Mouse (Mus musculus): ENCODE measurements around the gene Tubb2a.

DNA sequence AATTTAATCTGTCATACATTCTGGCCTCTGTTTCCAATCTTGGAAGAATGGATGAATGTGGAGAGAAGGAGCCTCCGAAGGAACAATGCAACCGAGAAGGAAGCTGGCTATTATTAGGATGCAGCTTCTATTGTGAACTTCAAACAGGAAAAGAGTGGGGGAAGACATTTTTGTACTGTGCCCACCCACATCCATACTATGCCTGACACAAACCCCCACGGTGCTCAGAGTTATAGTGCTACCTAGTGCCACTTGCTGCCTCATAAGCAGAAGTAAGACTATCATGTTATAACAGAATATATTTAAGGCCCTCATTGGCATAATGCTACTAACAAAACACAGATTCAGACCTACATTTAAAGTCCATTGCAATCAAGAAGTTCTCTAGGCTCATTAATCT is 11.6 kb upstream of the Tubb2a start:
- TF ChIP-seq CTCF (IDR thresholded peaks at IDR 0.05 in 2 of 3, conservative IDR thresholded peaks at IDR 0.05 in 1 of 3; ENCODE audit: control insufficient read depth in 1 of 3, insufficient read depth in 1 of 3, low read depth in 2 of 3, low read length in 3 of 3, poor library complexity in 1 of 3, severe bottlenecking in 1 of 3) (no peak), CHD1 (IDR thresholded peaks at IDR 0.05; ENCODE audit: low read depth, low read length) (no peak), GABPA (IDR thresholded peaks at IDR 0.05; ENCODE audit: low read depth, low read length) (no peak), BHLHE40 (IDR thresholded peaks at IDR 0.05; ENCODE audit: borderline replicate concordance, low read depth, low read length) (no peak), USF1 (IDR thresholded peaks at IDR 0.05; ENCODE audit: low read depth, low read length) (no peak), JUND (IDR thresholded peaks at IDR 0.05; ENCODE audit: low read depth, low read length) (no peak), EP300 (IDR thresholded peaks at IDR 0.05; ENCODE audit: low read depth in 1 of 2, low read length in 2 of 2) (no peak), POLR2AphosphoS2 (IDR thresholded peaks at IDR 0.05; ENCODE audit: low read length) (no peak), CHD2 (IDR thresholded peaks at IDR 0.05; ENCODE audit: low read length) (no peak), SMC3 (IDR thresholded peaks at IDR 0.05; ENCODE audit: low read depth, low read length) (no peak), POLR2A (IDR thresholded peaks at IDR 0.05; ENCODE audit: control insufficient read depth in 1 of 2, insufficient read depth in 1 of 2, low read depth in 1 of 2, low read length in 2 of 2, poor library complexity in 1 of 2) (no peak), HCFC1 (IDR thresholded peaks at IDR 0.05; ENCODE audit: low read depth, low read length) (no peak), TBP (IDR thresholded peaks at IDR 0.05; ENCODE audit: low read depth, low read length) (no peak), MYC (IDR thresholded peaks at IDR 0.05; ENCODE audit: low read depth, low read length) (no peak)
